Mouse (Mus musculus): ENCODE measurements around the gene Ank. TPM values are rescaled to one million over a fixed set of nuclear protein-coding genes. Genes with fewer than 3 reads are reported as not detected.

The Ank gene
- polyA plus RNA-seq, 1 experiment from 2014 or later, result 13.2 TPM

- no peaks in the 10 kb centered on the region for H3K9me3 ChIP-seq
- H3K27ac ChIP-seq, result no peak overlapping the region
- H3K27me3 ChIP-seq, result no peaks in the 10 kb centered on the region
- no peak overlapping the region for H3K9ac ChIP-seq
- no peaks in the 10 kb centered on the region for H3K4me1 ChIP-seq (replicated peaks)
- ATAC-seq (ENCODE audit: low FRiP score), result no peak
- 79% methylated on average over 3 of the region's 3 CpGs for WGBS
- no peak overlapping the region for H3K4me3 ChIP-seq
- H3K36me3 ChIP-seq, result peaks cover 44% of the 10 kb centered on the region
- no peak overlapping the region for H3K4me2 ChIP-seq
These were observed 138.8 kb downstream of the Ank start for GRCm38 (mm10) chr15:27605252-27605651.

DNA sequence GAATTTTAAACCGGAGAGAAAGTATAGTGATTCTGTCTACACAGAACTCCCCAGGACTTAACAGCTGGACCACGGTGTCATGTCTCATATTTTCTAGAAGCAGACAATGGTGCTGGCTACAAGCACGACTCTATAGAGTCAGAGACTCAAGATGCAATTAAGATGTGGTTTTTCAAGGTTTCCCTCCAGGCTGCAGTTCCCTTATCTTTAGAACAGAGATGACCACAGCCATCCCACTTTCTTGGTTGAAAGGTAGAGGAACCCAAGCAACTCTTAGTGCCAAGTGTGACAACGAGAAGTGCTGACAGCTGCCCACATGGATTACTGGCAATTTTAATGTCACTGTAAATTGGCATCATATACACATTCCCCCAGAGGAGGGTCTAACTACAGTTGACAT lies 143.1 kb downstream of the Ank start:
- H3K27ac ChIP-seq, result no peak overlapping the region
- 74% methylated on average over 4 of the region's 4 CpGs for WGBS
- H3K9me3 ChIP-seq, result no peaks in the 10 kb centered on the region
- no peak overlapping the region for H3K4me3 ChIP-seq
- no peak overlapping the region for H3K9ac ChIP-seq
- H3K4me2 ChIP-seq, result no peak overlapping the region
- H3K36me3 ChIP-seq, result peaks cover 45% of the 10 kb centered on the region
- ATAC-seq (ENCODE audit: low FRiP score), result no peak
- H3K27me3 ChIP-seq, result no peaks in the 10 kb centered on the region
- H3K4me1 ChIP-seq (replicated peaks), result peaks cover 3% of the 10 kb centered on the region; the same call in 1 of the 2 replicates

- peaks cover 46% of the 10 kb centered on the region for H3K36me3 ChIP-seq
- peaks cover 3% of the 10 kb centered on the region; the same call in 1 of the 2 replicates for H3K4me1 ChIP-seq (replicated peaks)
- WGBS, result 39% methylated on average over 6 of the region's 6 CpGs
- H3K4me3 ChIP-seq, result no peak overlapping the region
- H3K27me3 ChIP-seq, result no peaks in the 10 kb centered on the region
- H3K9ac ChIP-seq, result no peak overlapping the region
- H3K9me3 ChIP-seq, result no peaks in the 10 kb centered on the region
- H3K4me2 ChIP-seq, result no peak overlapping the region
- H3K27ac ChIP-seq, result no peak overlapping the region
- peak; percentile 88 for ATAC-seq (ENCODE audit: low FRiP score)
These were observed 146.2 kb downstream of the Ank start for GRCm38 (mm10) chr15:27612533-27613221.

GRCm38 (mm10) chr15:27613255-27613654 lies 146.8 kb downstream of the Ank start:
- H3K4me2 ChIP-seq, result no peak overlapping the region
- 91% methylated on average over 4 of the region's 4 CpGs for WGBS
- ATAC-seq (ENCODE audit: low FRiP score), result no peak
- H3K4me3 ChIP-seq, result no peak overlapping the region
- no peaks in the 10 kb centered on the region for H3K9me3 ChIP-seq
- H3K27me3 ChIP-seq, result no peaks in the 10 kb centered on the region
- no peak overlapping the region for H3K27ac ChIP-seq
- H3K36me3 ChIP-seq, result peaks cover 49% of the 10 kb centered on the region
- no peak overlapping the region for H3K9ac ChIP-seq
- peaks cover 3% of the 10 kb centered on the region; the same call in 1 of the 2 replicates for H3K4me1 ChIP-seq (replicated peaks)

- no peak overlapping the region for H3K4me2 ChIP-seq
- 93% methylated on average over 4 of the region's 4 CpGs for WGBS
- H3K9me3 ChIP-seq, result no peaks in the 10 kb centered on the region
- H3K4me3 ChIP-seq, result no peak overlapping the region
- H3K36me3 ChIP-seq, result peaks cover 51% of the 10 kb centered on the region
- H3K27me3 ChIP-seq, result no peaks in the 10 kb centered on the region
- no peak overlapping the region for H3K9ac ChIP-seq
- no peak for ATAC-seq (ENCODE audit: low FRiP score)
- peaks cover 3% of the 10 kb centered on the region; the same call in 1 of the 2 replicates for H3K4me1 ChIP-seq (replicated peaks)
- no peak overlapping the region for H3K27ac ChIP-seq
These were observed 149.7 kb downstream of the Ank start for GRCm38 (mm10) chr15:27616159-27616558.

- no peak for ATAC-seq (ENCODE audit: low FRiP score)
- H3K4me1 ChIP-seq (replicated peaks), result peaks cover 3% of the 10 kb centered on the region; the same call in 1 of the 2 replicates
- 83% methylated on average over 3 of the region's 3 CpGs for WGBS
These were observed 150.8 kb downstream of the Ank start for GRCm38 (mm10) chr15:27617227-27617626.

DNA sequence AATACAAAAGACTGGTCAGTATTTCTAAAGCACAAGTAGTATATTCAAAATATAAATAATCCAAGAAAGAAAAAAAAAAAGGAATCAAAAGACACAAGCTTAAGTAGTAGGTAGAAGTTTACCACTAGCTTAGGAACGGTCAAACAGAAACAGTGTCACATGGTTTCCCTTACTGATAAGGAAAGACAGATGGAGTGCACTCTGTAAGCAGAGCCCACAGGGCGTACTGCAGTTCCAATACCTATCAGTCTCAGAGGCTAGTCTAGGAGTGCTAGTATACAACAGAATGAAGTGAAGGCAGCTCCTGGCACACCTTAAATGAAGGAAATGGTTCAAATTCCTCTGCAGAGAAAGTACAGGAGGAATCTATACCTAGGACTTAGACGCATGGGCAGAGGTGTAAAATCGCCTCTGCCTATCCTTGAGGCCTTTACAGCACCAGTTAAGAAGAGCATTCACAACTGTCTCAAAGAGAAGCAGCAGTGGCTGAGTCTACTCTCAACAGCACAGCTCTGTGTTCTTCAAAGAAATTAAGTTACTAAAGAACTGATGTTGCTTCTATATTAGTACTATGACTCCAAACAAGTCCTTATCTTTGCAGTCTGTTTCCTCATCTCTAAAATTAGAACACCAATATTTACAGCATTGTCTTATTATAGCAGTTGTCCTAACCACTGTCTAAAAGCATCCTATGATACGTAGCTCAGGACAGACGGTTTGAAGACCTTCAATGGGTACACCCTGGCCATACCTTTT lies 152.5 kb downstream of the Ank start:
- H3K4me2 ChIP-seq, result no peak overlapping the region
- H3K4me3 ChIP-seq, result no peak overlapping the region
- H3K4me1 ChIP-seq (replicated peaks), result no peaks in the 10 kb centered on the region
- no peak for ATAC-seq (ENCODE audit: low FRiP score)
- no peak overlapping the region for H3K9ac ChIP-seq
- H3K36me3 ChIP-seq, result peaks cover 61% of the 10 kb centered on the region
- 90% methylated on average over 6 of the region's 6 CpGs for WGBS
- no peaks in the 10 kb centered on the region for H3K9me3 ChIP-seq
- H3K27me3 ChIP-seq, result no peaks in the 10 kb centered on the region
- H3K27ac ChIP-seq, result no peak overlapping the region

More at GRCm38 (mm10) chr15:27617227-27617626, 150.8 kb downstream of the Ank start:
- no peaks in the 10 kb centered on the region for H3K27me3 ChIP-seq
- H3K9me3 ChIP-seq, result no peaks in the 10 kb centered on the region
- H3K27ac ChIP-seq, result no peak overlapping the region
- no peak overlapping the region for H3K4me2 ChIP-seq
- H3K9ac ChIP-seq, result no peak overlapping the region
- H3K4me3 ChIP-seq, result no peak overlapping the region
- H3K36me3 ChIP-seq, result peaks cover 50% of the 10 kb centered on the region

GRCm38 (mm10) chr15:27619683-27620082 lies 153.2 kb downstream of the Ank start:
- no peak for ATAC-seq (ENCODE audit: low FRiP score)
- no peaks in the 10 kb centered on the region for H3K4me1 ChIP-seq (replicated peaks)
- no peak overlapping the region for H3K27ac ChIP-seq
- H3K9me3 ChIP-seq, result no peaks in the 10 kb centered on the region
- H3K4me2 ChIP-seq, result no peak overlapping the region
- no peak overlapping the region for H3K4me3 ChIP-seq
- no peaks in the 10 kb centered on the region for H3K27me3 ChIP-seq
- peaks cover 57% of the 10 kb centered on the region for H3K36me3 ChIP-seq
- 85% methylated on average over 3 of the region's 3 CpGs for WGBS
- no peak overlapping the region for H3K9ac ChIP-seq

DNA sequence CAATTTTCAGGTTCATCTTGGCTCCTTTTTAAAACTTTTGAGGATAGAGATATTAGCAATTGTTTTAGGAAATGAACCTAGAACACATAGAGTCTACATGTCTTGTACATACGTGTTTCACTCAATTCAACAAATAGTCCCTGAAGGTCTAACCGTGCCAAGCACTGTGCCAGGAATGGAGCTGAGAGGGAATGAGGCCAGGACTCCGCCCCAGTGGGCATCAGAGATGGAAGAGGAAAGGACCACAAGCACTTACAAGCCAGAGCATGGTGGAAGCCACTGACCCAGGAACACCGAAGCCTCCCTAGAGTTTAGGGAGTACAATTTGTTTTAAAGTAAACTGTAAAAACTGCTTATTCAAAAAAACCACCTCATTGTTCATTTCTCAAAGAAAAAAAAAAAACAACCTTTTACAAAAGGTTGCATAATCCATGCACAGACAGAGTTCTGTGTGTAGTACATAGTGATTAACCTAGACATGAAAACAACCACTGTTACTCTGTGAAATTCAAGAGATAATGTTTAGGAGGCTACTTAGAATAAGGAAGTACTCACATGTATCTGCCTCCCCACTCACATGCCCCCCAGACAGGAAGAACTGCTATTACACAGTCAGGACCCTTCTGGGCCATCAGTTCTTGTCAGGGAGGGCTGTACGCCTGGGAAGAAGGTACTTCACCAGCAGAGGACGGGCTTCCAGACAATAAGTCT lies 154.2 kb downstream of the Ank start:
- WGBS, result 88% methylated on average over 6 of the region's 6 CpGs
- H3K4me3 ChIP-seq, result no peak overlapping the region
- no peaks in the 10 kb centered on the region for H3K4me1 ChIP-seq (replicated peaks)
- no peak overlapping the region for H3K9ac ChIP-seq
- H3K36me3 ChIP-seq, result peaks cover 53% of the 10 kb centered on the region
- H3K4me2 ChIP-seq, result no peak overlapping the region
- H3K9me3 ChIP-seq, result no peaks in the 10 kb centered on the region
- ATAC-seq (ENCODE audit: low FRiP score), result no peak
- H3K27me3 ChIP-seq, result no peaks in the 10 kb centered on the region
- no peak overlapping the region for H3K27ac ChIP-seq

DNA sequence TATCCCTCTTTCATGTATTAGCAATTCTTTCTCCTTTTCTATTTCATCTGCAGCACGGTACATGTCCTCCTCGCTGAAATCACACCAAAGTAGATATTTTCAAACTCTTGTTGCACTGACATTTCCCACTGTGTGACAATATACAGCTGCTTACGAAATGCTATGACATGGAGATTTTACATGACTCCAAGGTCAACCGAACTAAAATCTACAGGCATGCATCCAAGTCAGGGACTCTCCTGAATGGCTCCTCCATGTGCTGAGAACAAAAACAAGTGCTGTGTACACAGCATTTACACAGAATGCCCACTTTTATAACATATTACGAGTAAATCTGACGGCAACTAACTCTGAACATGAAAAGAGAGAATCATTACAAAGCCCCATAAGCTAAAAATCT lies 156.8 kb downstream of the Ank start:
- Histone ChIP-seq H3K27me3 (no peaks in the 10 kb centered on the region), H3K9me3 (no peaks in the 10 kb centered on the region), H3K4me3 (no peak overlapping the region), H3K36me3 (peaks cover 39% of the 10 kb centered on the region), H3K4me1 (replicated peaks) (peaks cover 7% of the 10 kb centered on the region; the same call in 1 of the 2 replicates), H3K27ac (no peak overlapping the region), H3K4me2 (no peak overlapping the region), H3K9ac (no peak overlapping the region)
- 91% methylated on average over 6 of the region's 6 CpGs for WGBS
- ATAC-seq (ENCODE audit: low FRiP score), result no peak

DNA sequence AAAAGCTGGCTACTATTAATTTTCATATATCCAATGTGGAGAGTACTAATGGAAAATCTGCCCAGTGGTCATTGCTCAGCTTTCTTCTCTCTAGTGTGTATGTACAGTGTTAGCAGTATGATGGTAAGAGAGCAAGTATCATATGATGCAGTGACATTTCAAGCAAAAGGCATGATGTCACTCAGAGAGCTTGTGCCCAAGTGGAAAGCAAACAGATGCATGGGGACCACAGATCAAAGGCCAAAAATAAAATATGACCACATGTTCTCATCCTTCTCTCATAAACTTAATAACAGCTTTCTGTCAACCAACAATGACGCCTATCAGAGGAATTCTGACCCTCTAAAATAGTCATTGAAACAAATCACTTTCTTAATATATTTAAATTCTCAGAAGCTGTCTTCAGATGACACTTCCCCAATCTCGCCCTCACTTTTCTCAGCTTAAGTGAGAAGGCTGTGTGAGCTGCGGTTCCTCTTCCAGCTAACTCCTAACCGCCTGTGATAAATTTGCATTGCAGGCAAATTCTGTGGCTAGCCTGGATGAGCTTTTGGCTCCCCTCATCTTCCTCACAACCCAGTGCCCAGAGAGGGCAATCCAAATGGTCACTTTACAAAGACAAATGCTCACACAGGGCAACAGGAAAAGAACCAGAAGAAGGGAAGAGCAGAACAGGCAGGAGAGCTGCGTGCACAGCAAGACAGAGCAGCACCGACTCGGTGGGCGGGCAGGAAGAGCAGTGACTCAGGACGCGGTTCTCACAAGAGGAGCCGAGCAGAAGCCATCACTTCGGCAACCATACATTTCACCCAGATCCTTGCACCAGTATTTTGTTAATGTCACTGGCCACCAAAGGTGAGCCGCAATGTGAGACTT lies 158.8 kb downstream of the Ank start:
- no peaks in the 10 kb centered on the region for H3K9me3 ChIP-seq
- 93% methylated on average over 13 of the region's 13 CpGs for WGBS
- no peaks in the 10 kb centered on the region for H3K27me3 ChIP-seq
- peaks cover 30% of the 10 kb centered on the region for H3K36me3 ChIP-seq
- peaks cover 24% of the 10 kb centered on the region for H3K4me1 ChIP-seq (replicated peaks)
- no peak overlapping the region for H3K4me3 ChIP-seq
- no peak for ATAC-seq (ENCODE audit: low FRiP score)
- no peak overlapping the region for H3K27ac ChIP-seq
- no peak overlapping the region for H3K9ac ChIP-seq
- no peak overlapping the region for H3K4me2 ChIP-seq

- no peak overlapping the region for H3K4me3 ChIP-seq
- H3K9me3 ChIP-seq, result no peaks in the 10 kb centered on the region
- no peak overlapping the region for H3K9ac ChIP-seq
- no peaks in the 10 kb centered on the region for H3K27me3 ChIP-seq
- no peak for ATAC-seq (ENCODE audit: low FRiP score)
- peaks cover 24% of the 10 kb centered on the region for H3K4me1 ChIP-seq (replicated peaks)
- H3K36me3 ChIP-seq, result peaks cover 29% of the 10 kb centered on the region
- WGBS, result 84% methylated on average over 10 of the region's 10 CpGs
- no peak overlapping the region for H3K4me2 ChIP-seq
- H3K27ac ChIP-seq, result no peak overlapping the region
These were observed 159.4 kb downstream of the Ank start for GRCm38 (mm10) chr15:27625890-27626255.

Data from hindbrain, embryonic 13.5 days (tissue).